Comparison of ENCODE assay signal across 15 mouse cellular contexts in genomic region chr7:98172661-98173060, GRCm38 (mm10). TPM values are rescaled to one million over a fixed set of nuclear protein-coding genes. Genes with fewer than 3 reads are reported as not detected.
DNase-seq lines count a peak whose midpoint lies in the region; ATAC-seq and TF ChIP-seq lines count a peak whose summit lies in the region.
"Had no signal": no experiment of that assay in that cellular context is flagged by ENCODE, and none has a peak within 500 bp of the region (broad histone marks: within the 10 kb centered on the region; RNA-seq: fewer than 3 reads in every experiment).

No protein-coding gene starts in this region.

- no peaks in the 10 kb centered on the region for H3K9me3 ChIP-seq in liver, embryonic 15.5 days (replicated peaks)
- no peaks in the 10 kb centered on the region for H3K9me3 ChIP-seq in forebrain, embryonic 15.5 days
- H3K9me3 ChIP-seq: embryonic facial prominence, embryonic 15.5 days; forebrain, embryonic 13.5 days; limb, embryonic 12.5 days; neural tube, embryonic 12.5 days had no signal

- peak overlapping the region; percentile 14; the same call in 1 of the 2 replicates for H3K27ac ChIP-seq in kidney, adult 2 months (ENCODE audit: insufficient read depth, low read depth, low read length)
- peak overlapping the region; percentile 97 for H3K27ac ChIP-seq in liver, embryonic 15.5 days (replicated peaks)
- H3K27ac ChIP-seq in forebrain, embryonic 15.5 days (replicated peaks): no peak overlapping the region
- H3K27ac ChIP-seq: embryonic facial prominence, embryonic 15.5 days; forebrain, embryonic 13.5 days; limb, embryonic 12.5 days; neural tube, embryonic 12.5 days had no signal

- no peaks in the 10 kb centered on the region for H3K36me3 ChIP-seq in kidney, adult 2 months (ENCODE audit: control insufficient read depth, insufficient read depth, low read length)
- 0 out of 2 replicates have a peak, but pooled peaks cover 5% of the 10 kb centered on the region for H3K36me3 ChIP-seq in liver, embryonic 15.5 days (replicated peaks)
- no peaks in the 10 kb centered on the region for H3K36me3 ChIP-seq in forebrain, embryonic 15.5 days
- H3K36me3 ChIP-seq: embryonic facial prominence, embryonic 15.5 days; limb, embryonic 12.5 days; neural tube, embryonic 12.5 days had no signal

- no peak overlapping the region for H3K4me3 ChIP-seq in kidney, adult 2 months (ENCODE audit: insufficient read depth, low read depth, low read length)
- no peak overlapping the region for H3K4me3 ChIP-seq in liver, embryonic 15.5 days (replicated peaks)
- no peak overlapping the region for H3K4me3 ChIP-seq in forebrain, embryonic 15.5 days
- H3K4me3 ChIP-seq: embryonic facial prominence, embryonic 15.5 days; forebrain, embryonic 13.5 days; limb, embryonic 12.5 days; neural tube, embryonic 12.5 days had no signal

- no peak for ATAC-seq in liver, embryonic 15.5 days (ENCODE audit: insufficient read depth)
- no peak for ATAC-seq in forebrain, embryonic 15.5 days (replicated peaks)
- ATAC-seq: forebrain, embryonic 13.5 days; inflammation-experienced regulatory T-cells, adult 6 months had no signal

- H3K9ac ChIP-seq in liver, embryonic 15.5 days: peak overlapping the region; percentile 62; the same call in 1 of the 2 replicates
- no peak overlapping the region for H3K9ac ChIP-seq in forebrain, embryonic 15.5 days (replicated peaks)
- H3K9ac ChIP-seq: embryonic facial prominence, embryonic 15.5 days; forebrain, embryonic 13.5 days; limb, embryonic 12.5 days; neural tube, embryonic 12.5 days had no signal

- 78% methylated on average over 8 of the region's 8 CpGs for WGBS in kidney, adult 2 months
- WGBS in liver, embryonic 15.5 days (ENCODE audit: insufficient replicate concordance): 85% methylated on average over 8 of the region's 8 CpGs
- WGBS in forebrain, embryonic 15.5 days: 79% methylated on average over 8 of the region's 8 CpGs

- H3K4me1 ChIP-seq in kidney, adult 2 months (ENCODE audit: control insufficient read depth, insufficient read depth, low read length): peaks cover 10% of the 10 kb centered on the region
- H3K4me1 ChIP-seq in liver, embryonic 15.5 days (replicated peaks): peaks cover 94% of the 10 kb centered on the region
- peaks cover 14% of the 10 kb centered on the region for H3K4me1 ChIP-seq in forebrain, embryonic 15.5 days

- H3K27me3 ChIP-seq in kidney, adult 2 months (replicated peaks; ENCODE audit: control insufficient read depth, insufficient read depth, low read length): no peaks in the 10 kb centered on the region
- no peaks in the 10 kb centered on the region for H3K27me3 ChIP-seq in liver, embryonic 15.5 days
- no peaks in the 10 kb centered on the region for H3K27me3 ChIP-seq in forebrain, embryonic 15.5 days
- H3K27me3 ChIP-seq: embryonic facial prominence, embryonic 15.5 days; neural tube, embryonic 12.5 days had no signal

- no peak for DNase-seq in kidney, adult 2 months
- DNase-seq in kidney, adult 9 months: no peak
- DNase-seq in testis, postnatal 10 days (ENCODE audit: low spot score): peak; percentile 28
- DNase-seq in testis, postnatal 14 days (ENCODE audit: low spot score): no peak
- DNase-seq in right cerebral cortex, postnatal 25 days: no peak
- DNase-seq: cerebellum, adult 9-10 months; kidney, postnatal 10 days; thymus, adult 18-20 months had no signal

- TF ChIP-seq CTCF in kidney, adult 2 months (conservative IDR thresholded peaks at IDR 0.05; ENCODE audit: insufficient read depth, insufficient read length, low read depth, low read length): no peak

- no peak for TF ChIP-seq POLR2A in kidney, adult 2 months (IDR thresholded peaks at IDR 0.05; ENCODE audit: low read depth, low read length)

- H3K4me2 ChIP-seq in liver, embryonic 15.5 days: peak overlapping the region; percentile 16; the same call in 1 of the 2 replicates
- H3K4me2 ChIP-seq in forebrain, embryonic 15.5 days (replicated peaks): no peak overlapping the region
- H3K4me2 ChIP-seq: embryonic facial prominence, embryonic 15.5 days; forebrain, embryonic 13.5 days; limb, embryonic 12.5 days; neural tube, embryonic 12.5 days had no signal

RNA-seq across cellular contexts. Expression of gene Capn5, which starts 5.4 kb away (rescaled TPM):
- polyA plus RNA-seq in kidney, adult 2 months (2012; rRNA removed): 13.8 and 14.6 TPM in 2 replicates
- 14.3 and 15.5 TPM in 2 replicates for polyA plus RNA-seq in liver, embryonic 15.5 days (2015; fragmentation: Nextera tagmentation; extraction: Ambion mirVana)
- polyA plus RNA-seq in forebrain, embryonic 15.5 days (2015; fragmentation: Nextera tagmentation; extraction: Ambion mirVana): 15.5 and 15.9 TPM in 2 replicates

RNA-seq across cellular contexts. Expression of gene B3gnt6, which starts 26.6 kb away (rescaled TPM):
- polyA plus RNA-seq in kidney, adult 2 months (2012; rRNA removed): 0.07 TPM in 1 of 2 replicates, not detected in the other
- 0.08 TPM in 1 of 2 replicates, not detected in the other for polyA plus RNA-seq in liver, embryonic 15.5 days (2015; fragmentation: Nextera tagmentation; extraction: Ambion mirVana)
- 0.15 and 0.42 TPM in 2 replicates for polyA plus RNA-seq in forebrain, embryonic 15.5 days (2015; fragmentation: Nextera tagmentation; extraction: Ambion mirVana)
- polyA plus RNA-seq: embryonic facial prominence, embryonic 15.5 days; limb, embryonic 12.5 days had no signal

RNA-seq across cellular contexts. Expression of gene Omp, which starts 27.4 kb away (rescaled TPM):
- polyA plus RNA-seq in kidney, adult 2 months (2012; rRNA removed): 0.53 and 1.3 TPM in 2 replicates
- polyA plus RNA-seq in liver, embryonic 15.5 days (2015; fragmentation: Nextera tagmentation; extraction: Ambion mirVana): 0.54 and 0.78 TPM in 2 replicates
- 0.46 and 0.47 TPM in 2 replicates for polyA plus RNA-seq in forebrain, embryonic 15.5 days (2015; fragmentation: Nextera tagmentation; extraction: Ambion mirVana)
- polyA plus RNA-seq: inflammation-experienced regulatory T-cells, adult 6 months had no signal

RNA-seq across cellular contexts. Expression of gene Myo7a, which starts 53.3 kb away (rescaled TPM):
- 24.6 and 29.8 TPM in 2 replicates for polyA plus RNA-seq in kidney, adult 2 months (2012; rRNA removed)
- polyA plus RNA-seq in liver, embryonic 15.5 days (2015; fragmentation: Nextera tagmentation; extraction: Ambion mirVana): 8.8 and 9.8 TPM in 2 replicates
- polyA plus RNA-seq in forebrain, embryonic 15.5 days (2015; fragmentation: Nextera tagmentation; extraction: Ambion mirVana): 15.8 and 15.9 TPM in 2 replicates
